Mouse (Mus musculus) ZHBTc4 (cell line): ENCODE data around the gene L1td1.

ENCODE experiments used
- DNase-seq: peaks from one replicate; pipeline ENCODE4 v3.0.0-alpha.2; 2011; ENCODE audit warnings: low read depth, low spot score

The L1td1 gene

DNA sequence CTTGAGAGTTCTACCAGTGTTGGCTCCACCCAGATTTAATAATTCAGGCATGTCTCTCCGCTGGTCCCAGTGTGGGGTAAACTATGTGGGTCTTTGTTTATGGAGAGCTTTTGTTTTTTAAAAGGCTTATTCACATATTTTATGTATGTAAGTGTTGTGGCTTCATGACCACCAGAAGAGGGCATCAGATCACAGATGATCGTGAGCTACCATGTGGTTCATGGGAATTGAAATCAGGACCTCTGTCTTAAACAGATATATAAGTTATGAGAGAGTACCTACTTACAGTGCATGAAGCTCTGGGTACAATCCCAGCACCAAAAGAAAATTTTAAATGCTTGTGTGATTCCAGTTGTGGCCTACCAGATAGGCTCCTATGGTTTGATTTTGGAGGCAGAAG, 13.2 kb downstream of the L1td1 start:
- no peak for DNase-seq

DNA sequence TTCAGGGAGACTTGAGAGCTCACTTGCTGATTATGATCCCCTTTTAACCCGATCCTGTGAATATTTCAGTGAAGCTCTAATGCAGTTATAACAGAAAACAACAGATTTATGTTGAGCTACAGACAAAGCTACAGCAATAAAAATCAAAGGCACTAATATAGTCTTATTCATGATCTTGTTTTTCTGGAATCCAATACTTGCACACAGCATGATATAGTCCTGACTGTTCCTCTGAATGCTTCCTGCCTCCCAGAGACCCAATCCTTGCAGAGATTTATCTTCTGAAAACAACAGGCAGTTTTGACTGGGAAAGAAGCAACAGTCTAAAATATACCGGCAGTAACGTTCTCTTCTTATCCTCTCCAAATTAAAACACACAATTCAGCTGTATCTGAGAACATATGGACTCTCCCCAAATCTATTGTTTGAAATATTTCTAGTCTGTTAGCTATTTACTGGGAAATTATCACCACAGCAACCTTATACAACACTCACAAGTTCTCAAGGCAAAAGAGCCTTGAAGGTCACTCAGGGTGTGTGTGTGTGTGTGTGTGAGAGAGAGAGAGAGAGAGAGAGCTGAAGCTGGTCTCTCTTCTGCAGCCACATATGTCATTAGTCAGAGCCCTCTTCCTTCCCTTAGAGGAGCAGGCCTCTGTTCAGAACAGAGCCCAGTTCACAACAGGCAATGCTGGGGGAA, 16.8 kb downstream of the L1td1 start:
- DNase-seq = no peak

DNA sequence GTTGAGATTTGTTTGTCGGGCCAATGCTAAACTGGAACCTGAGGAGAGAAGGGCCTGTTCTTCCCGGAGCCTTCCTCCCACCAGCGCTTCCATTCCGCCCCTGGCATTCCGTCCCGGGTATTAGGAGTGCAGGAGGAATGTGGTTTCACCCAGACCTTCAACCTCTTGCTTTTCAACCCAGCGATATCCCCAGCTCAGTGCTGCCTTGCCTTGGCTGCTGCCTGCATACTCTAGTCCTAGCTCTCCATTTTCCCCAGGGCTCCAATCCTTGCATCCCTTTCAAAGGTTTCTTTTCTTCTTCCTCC, 17.3 kb downstream of the L1td1 start:
- peak; percentile 75 for DNase-seq

DNA sequence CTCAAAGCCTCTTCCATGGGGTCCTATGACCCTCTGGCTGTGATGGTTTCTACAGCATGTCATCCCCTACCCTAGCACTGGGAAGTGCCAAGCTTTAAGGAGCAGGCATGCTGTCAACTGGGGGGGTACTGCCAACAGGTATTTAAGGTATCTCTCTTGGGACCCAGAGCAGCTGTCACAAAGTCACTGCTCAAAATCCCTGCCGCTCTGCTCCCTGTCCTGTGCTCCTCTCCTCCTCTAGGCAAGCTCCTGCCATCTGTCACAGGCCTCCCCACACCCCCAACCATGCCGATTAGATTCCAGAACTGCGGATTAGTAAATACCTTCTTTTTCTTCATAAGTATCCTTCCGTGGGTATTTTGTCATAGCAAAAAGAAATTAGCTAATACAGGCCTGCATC, 27.9 kb downstream of the L1td1 start:
- DNase-seq = no peak

DNA sequence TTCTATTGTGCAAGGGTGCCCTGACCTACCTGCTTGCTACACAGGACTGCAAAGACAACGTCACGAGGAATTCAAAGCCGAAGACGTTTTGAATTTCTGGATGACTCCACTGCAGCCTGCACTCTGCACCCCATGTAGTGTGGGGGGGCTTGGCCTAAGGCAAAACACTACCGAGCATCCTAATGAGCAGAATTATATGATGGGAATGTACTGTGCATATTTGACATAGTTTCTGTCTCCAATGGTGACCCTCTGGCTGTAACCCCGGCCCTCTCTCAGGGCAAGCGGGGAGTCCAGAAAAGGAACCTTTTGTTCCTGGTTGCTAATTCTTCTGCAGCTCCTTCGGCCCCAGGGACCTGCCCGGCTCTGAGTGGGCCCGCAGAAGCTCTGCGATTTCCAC, 29.6 kb downstream of the L1td1 start:
- DNase-seq = no peak

DNA sequence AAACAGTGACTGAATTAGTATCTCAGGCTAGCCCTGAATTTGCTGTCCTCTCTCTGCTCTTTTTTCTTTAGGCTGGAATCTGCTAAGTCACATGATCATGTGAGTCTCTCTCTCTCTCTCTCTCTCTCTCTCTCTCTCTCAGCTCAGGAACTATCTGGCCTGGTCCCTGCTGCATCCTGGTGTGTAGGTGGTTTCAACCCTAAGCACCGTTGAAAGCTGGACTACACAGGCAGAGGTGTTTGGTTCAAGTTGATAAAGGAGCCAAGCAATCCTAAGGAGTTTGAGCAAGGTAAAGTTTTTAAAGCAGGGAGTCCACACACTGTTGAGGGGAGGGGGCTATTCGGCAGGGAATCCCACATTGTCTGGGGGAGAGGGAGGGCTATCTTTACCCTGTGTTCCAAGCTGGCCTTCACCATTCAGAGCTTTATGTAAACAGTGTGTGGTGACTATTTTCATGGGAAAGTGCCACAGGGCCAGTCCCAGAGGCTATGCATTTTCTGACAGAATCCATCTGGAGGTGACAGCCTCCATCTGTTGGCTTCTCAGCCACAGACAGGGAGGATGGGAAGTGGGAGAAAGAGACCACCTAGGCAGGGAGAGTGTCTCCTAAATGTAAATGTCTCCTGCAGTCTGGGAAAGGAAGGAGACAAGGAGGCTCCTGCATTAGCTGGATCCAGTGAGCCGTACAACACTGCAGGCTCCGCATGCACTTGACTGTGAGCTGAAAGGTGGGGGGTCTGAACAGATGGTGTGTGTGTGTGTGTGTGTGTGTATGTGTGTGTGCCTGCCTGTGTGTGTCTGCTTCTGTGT, 31.7 kb downstream of the L1td1 start:
- DNase-seq = no peak

DNA sequence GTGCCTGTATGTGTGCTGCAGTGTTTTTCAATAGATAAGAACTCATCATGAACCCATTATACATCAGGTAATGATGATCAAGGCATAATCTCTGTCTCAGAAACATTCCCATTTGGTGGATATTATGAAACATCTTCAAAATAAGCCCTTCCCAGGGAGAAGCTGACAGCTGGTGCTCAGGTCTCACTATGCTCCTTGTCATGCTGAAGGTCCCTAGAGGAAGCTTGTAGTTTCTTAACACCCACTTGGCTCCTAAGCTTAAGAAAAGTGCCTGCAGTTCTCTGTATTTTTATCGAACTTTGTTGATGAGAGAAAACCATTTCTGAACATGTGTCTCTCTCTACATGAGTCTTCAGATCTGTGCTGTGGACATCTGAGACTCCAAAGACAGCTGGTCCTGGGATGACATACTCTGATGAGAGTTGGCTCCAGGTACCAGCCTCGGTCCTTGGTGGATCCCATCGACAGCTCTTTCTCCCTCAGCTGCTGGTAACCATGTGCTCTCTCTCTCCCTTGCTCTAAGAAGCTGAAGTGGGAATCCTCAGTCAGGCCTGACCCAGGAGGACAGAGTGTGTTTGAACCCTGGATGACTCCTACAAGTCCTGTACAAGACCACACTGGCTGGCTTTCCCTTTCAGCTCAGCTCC, 32.5 kb downstream of the L1td1 start:
- no peak for DNase-seq

DNA sequence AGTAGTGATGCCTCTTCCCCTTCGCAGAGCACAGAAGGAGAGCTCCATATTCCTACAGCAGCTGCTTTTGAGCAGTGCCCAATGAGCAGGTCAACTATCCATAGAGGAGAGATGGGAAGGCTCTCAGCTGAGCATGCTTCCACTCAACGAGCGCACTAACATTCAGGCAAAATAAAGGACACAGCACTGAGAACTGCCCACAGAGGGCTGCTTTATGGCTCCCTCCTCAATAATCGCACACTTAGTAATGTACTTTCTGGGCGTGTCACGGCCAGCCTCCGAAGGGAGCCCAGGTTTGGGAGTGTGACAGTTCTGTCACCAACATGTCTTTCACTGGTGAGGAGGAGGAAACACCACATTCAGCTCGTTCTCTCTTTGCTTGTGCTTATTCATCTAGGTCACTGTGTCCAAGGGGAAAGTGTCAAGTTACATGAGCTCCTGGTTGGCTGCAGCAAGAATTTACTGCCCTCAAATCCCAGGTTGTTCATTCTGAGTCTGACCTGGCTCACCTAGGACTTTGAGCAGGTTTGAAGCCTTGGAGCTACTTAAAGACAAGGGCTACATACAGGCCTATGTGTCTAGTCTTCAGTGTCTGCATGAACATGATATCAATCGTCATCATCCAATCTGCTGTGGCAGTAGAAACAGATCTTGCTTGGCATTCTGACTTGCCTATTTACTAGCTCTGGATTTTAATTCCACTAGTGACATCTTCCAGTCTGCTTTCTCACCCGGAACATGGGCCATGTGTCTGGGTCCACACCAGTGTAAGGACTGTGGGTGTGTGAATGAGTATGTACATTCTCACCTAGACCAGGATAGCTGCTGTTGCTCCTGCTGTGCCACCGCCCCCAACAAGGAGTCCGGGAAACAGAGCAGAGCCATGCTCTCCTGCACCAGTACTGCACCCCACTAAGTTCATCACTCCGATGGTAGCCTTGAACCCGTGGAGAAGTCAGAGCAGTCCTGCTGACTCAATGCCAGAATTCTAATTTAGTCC, 40.9 kb downstream of the L1td1 start:
- DNase-seq = peak; percentile 19

DNA sequence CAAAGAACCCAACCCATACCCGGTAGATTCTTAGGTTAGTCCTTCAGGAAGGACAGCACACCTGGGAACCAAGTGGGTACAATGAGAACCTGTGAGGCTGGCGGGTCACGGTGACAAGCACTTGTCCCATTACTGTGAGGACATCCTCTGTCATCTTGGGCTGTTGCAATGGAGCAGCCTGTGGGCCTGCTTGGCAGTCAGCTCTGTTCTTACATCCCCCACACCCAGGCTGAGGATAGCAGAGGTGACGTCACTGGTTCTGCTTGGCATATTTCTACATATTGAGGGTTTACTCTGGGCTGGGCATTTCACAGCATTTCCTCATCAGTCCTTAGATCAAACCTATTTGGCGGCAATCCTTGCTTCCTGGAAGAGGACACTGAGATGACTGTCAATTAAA, 47.3 kb downstream of the L1td1 start:
- DNase-seq = no peak

DNA sequence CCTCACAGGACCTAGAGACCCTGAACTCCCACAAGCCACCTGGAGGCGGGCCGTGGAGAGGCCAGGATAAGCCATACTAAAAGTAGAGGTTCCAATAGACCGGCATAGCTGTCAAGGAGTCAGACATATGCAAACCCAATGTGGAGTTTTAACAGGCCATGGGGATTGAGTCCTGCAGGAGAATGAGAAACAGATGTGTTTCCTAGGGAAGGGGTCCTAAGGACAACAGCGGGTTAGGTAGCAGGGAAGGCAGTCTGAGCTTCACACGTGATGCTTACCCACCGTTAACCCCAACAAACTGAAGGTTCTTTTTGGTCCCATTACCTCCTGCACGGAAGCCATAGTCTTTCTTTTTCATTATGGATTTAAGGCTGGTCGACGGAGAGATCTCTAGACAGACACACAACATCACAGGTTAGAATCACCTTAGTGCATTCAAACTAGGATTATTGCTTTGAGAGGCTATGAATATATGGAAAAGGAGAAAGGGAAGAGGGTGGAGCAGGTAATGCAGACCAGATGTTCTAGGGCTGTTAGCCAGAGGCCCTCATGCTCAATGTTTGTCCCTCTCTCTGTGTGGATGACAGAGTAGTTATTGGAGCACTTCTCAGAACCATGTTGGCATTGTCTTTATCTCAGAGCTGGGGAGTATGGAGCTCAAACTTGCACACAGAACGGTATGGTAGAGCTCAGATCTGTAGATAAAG, 50.3 kb downstream of the L1td1 start:
- no peak for DNase-seq

DNA sequence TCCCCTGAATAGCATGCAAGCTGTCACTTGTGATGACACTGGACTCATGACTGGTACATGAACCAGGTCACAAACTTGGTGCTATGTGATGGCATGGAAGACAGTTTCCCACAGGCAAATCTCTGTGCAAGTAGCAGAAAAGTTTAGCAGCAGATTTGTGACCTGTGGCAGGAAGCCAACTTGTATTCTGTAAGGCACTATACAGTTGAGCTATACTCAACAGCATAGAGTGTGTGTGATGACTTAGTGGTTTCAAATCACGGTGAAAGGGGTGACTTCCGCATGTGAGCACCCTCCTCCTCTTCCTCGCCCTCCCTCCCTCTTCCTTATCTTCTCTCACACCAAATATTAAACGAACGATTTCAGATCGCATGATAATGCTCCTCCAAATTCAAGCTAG, 50.9 kb downstream of the L1td1 start:
- no peak for DNase-seq

DNA sequence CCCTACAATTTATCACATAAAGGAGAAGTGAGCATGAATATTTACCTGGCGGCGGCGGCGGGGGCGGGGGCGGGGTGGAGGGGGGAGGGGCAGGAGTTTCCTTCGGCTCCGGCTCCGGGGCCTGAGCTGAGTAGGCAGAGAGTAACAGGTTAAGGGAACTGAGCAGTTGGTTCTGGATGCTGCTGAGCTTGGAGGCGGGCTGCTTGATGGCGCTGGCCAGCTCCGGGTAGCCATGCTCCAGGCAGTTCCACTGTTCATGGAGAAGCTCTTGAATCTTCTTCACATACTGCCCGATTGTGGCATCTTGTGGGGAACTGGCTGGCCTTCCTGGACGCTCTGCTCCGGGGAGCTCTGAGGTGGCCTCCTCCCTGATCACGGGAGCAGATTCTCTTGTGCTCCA, 51.7 kb downstream of the L1td1 start:
- DNase-seq = no peak

DNA sequence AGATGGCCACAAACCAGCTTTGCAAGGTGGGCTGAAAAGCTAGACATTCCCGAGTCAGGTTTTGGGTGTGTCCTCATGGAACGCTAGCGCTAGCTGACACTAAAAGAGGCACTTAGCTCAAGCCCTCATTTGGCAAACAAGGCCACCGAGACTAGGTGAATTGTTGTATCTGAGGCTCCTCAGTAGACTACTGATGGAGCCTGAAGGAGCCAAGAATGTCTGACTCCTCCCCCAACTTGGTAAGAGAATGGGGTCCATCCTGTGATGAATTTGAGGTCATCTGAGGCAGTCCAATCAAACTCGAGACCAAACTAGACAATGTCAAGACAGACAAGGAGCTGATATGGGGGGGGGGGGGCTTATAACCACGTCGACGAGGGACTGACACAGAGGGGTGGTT, 59.3 kb downstream of the L1td1 start:
- DNase-seq = peak; percentile 74

DNA sequence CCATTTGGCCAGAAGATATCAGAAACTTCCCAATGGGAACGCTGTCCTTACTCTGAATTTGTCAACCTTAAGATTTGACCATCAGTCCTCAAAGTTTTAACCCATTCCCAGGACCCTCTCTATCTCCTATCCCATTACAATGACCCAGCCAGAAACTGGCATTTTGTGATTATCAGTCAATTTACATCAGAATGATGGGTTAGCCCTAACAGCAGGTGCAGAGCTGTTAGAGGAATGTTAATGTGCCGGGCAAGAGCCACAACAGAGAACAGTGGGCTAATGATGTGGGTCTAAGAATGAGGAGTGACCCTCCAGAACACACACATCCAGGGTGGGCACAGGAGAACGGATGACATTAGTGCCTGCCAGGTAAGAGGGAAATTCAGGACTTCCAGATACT, 59.7 kb downstream of the L1td1 start:
- peak; percentile 82 for DNase-seq
